Mouse (Mus musculus) activated CD4-positive, CD25-positive, alpha-beta regulatory T cell (primary cell): ENCODE data around the gene Tlr4. TPM values are rescaled to one million over a fixed set of nuclear protein-coding genes. Genes with fewer than 3 reads are reported as not detected.

Experiments used
- polyA plus RNA-seq, 2 experiments: library from polyadenylated mRNA; unstranded; fragments of 100-300 nt; shearing (Covaris generic); gene quantifications; one replicate each; pipeline ENCODE4 v1.2.1; 2017

Gene Tlr4
- 1 to 10 TPM in 1 of 2 experiments, under 1 TPM in 1; 0.89 to 1.0 TPM for polyA plus RNA-seq

GRCm38 (mm10) chr4:66827463-66828162 lies at the start of gene Tlr4:
TSS of gene Tlr4 (plus strand) at chr4:66827584.

